Mouse (Mus musculus) embryonic facial prominence, embryonic 14.5 days (tissue): Measurements from ENCODE around the gene Fchsd2. TPM values are rescaled to one million over a fixed set of nuclear protein-coding genes. Genes with fewer than 3 reads are reported as not detected.

Experiments
- ATAC-seq: fragments of 200-750 bp; cut with Nextera tagmentation; 2 replicates; pipeline ENCODE4 v1.8.0; 2017; ENCODE audit warnings: low read depth, moderate number of reproducible peaks, moderate TSS enrichment
- DNase-seq: peaks from one replicate; pipeline ENCODE4 v3.0.0-alpha.2; 2015; ENCODE audit warnings: low spot score
- H3K27ac ChIP-seq: fragments of 300-500 bp; sonication (generic); replicated peaks from 2 replicates; pipeline ENCODE4 v1.5.1; 2014; ENCODE audit warnings: low read depth, mild to moderate bottlenecking, low read length, moderate library complexity
- H3K27me3 ChIP-seq: fragments of 300-500 bp; sonication (generic); replicated peaks from 2 replicates; pipeline ENCODE4 v1.6.1; 2014; ENCODE audit warnings: low read length; ENCODE audit not compliant: control insufficient read depth, insufficient read depth
- H3K36me3 ChIP-seq: fragments of 300-500 bp; sonication (generic); 2 replicates; pipeline ENCODE4 v1.6.1; 2014; ENCODE audit warnings: low read length, mixed read lengths; ENCODE audit not compliant: control insufficient read depth, insufficient read depth
- H3K4me1 ChIP-seq: fragments of 300-500 bp; sonication (generic); 2 replicates; pipeline ENCODE4 v1.6.1; 2014; ENCODE audit warnings: antibody characterized with exemption, low read length; ENCODE audit not compliant: control insufficient read depth, insufficient read depth
- H3K4me2 ChIP-seq: fragments of 300-500 bp; sonication (generic); 2 replicates; pipeline ENCODE4 v1.6.1; 2014; ENCODE audit warnings: low read depth, mild to moderate bottlenecking, low read length, moderate library complexity, mixed read lengths
- H3K4me3 ChIP-seq: fragments of 300-500 bp; sonication (generic); 2 replicates; pipeline ENCODE4 v1.5.1; 2014; ENCODE audit warnings: low read depth, mild to moderate bottlenecking, low read length
- H3K9ac ChIP-seq: fragments of 300-500 bp; sonication (generic); 2 replicates; pipeline ENCODE4 v1.6.1; 2014; ENCODE audit warnings: low read depth, mild to moderate bottlenecking, low read length, moderate library complexity, mixed read lengths
- H3K9me3 ChIP-seq: fragments of 300-500 bp; sonication (generic); 2 replicates; pipeline ENCODE4 v1.6.1; 2016; ENCODE audit warnings: low read length; ENCODE audit not compliant: control insufficient read depth
- WGBS: fragments of 180-500 bp; shearing (Covaris S2); extraction: QIAGEN DNeasy Blood & Tissue Kit; methylation state at CpG from one replicate; pipeline ENCODE4 v1.1.7; 2014; 5-methylcytosine and 5-hydroxymethylcytosine counted together
- polyA plus RNA-seq: library from polyadenylated mRNA; unstranded; fragments of >200 nt; fragmentation: Nextera tagmentation; extraction: Ambion mirVana; gene quantifications from 2 replicates; pipeline ENCODE4 v1.2.1, GENCODE M21; 2014

The Fchsd2 gene
- polyA plus RNA-seq, 1 experiment from 2014 or later = 20.7 TPM

DNA sequence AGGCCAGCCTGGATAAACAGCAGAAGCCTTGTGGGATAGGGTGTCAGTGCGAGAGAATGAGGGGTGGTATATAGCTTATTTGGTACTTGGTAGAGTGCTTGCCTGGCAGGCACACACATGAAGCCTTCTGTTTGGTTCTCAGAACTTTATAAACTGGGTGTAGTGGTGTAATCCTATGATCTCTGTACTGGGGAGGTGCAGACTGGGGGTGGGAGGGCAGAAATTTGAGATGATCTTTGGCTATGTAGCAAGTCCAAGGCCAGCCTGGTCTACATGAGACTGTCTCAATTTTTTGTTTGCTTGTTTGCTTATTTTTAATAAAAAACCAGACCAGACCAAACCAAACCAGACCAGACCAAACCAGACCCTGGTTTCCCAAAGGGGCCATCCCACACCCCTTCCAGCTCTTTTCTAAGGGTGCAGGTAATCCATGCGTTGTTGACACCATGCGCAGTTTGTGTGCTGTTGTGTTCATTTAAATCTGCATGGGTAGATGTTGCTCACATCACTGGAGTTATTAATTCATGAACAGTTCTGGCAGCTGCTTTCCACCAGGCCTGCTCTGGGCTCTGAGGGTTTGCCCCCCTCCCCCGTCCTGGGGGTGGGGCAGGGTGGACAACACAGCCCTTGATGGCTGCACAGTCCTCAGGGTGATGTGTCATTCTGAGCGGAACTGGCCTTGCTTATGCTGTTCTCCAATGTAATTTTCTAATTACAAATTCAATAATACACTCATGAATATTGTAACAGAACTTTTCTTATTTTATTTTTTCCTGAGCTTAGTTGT lies 239.6 kb downstream of the Fchsd2 start:
- Histone ChIP-seq H3K9ac (no peak overlapping the region), H3K27me3 (no peaks in the 10 kb centered on the region), H3K4me2 (no peak overlapping the region), H3K27ac (no peak overlapping the region), H3K4me3 (no peak overlapping the region), H3K9me3 (no peaks in the 10 kb centered on the region), H3K36me3 (no peaks in the 10 kb centered on the region), H3K4me1 (0 out of 2 replicates have a peak, but pooled peaks cover 5% of the 10 kb centered on the region)
- DNase-seq (no peak), ATAC-seq (no peak)
- WGBS = 85% methylated on average over 5 of the region's 5 CpGs

Other genes with a start within 250 kb of the Fchsd2 start
- 4.1 and 4.6 TPM in 2 replicates for gene Relt, start 229.4 kb upstream of the Fchsd2 start, polyA plus RNA-seq
- 16.3 and 16.8 TPM in 2 replicates for gene Arhgef17, start 160.8 kb upstream of the Fchsd2 start, polyA plus RNA-seq
- gene P2ry6, start 118.2 kb upstream of the Fchsd2 start, polyA plus RNA-seq = 6.9 and 7.3 TPM in 2 replicates
- gene P2ry2, start 80.0 kb upstream of the Fchsd2 start, polyA plus RNA-seq = 2.0 and 2.3 TPM in 2 replicates
- gene Atg16l2, start 209.4 kb downstream of the Fchsd2 start, polyA plus RNA-seq = 9.7 and 10.5 TPM in 2 replicates
- gene Stard10, start 224.2 kb downstream of the Fchsd2 start, polyA plus RNA-seq = 21.2 and 21.5 TPM in 2 replicates